Mouse (Mus musculus) hindbrain, embryonic 11.5 days (tissue): ENCODE data around the gene Sec31a. TPM values are rescaled to one million over a fixed set of nuclear protein-coding genes. Genes with fewer than 3 reads are reported as not detected.

Experiments used
- ATAC-seq: fragments of 200-750 bp; cut with Nextera tagmentation; 2 replicates; pipeline ENCODE4 v1.8.0; 2017; ENCODE audit warnings: mild to moderate bottlenecking, moderate TSS enrichment, moderate library complexity; ENCODE audit not compliant: low FRiP score
- DNase-seq: peaks from one replicate; pipeline ENCODE4 v3.0.0-alpha.2; 2015; ENCODE audit warnings: low spot score
- H3K27ac ChIP-seq: fragments of 300-500 bp; sonication (generic); 2 replicates; pipeline ENCODE4 v1.5.1; 2014; ENCODE audit warnings: mild to moderate bottlenecking, low read depth, low read length
- H3K27me3 ChIP-seq: fragments of 300-500 bp; sonication (generic); 2 replicates; pipeline ENCODE4 v1.6.1; 2014; ENCODE audit warnings: mild to moderate bottlenecking, low read length, moderate library complexity, mixed read lengths; ENCODE audit not compliant: control insufficient read depth, insufficient read depth
- H3K36me3 ChIP-seq: fragments of 300-500 bp; sonication (generic); 2 replicates; pipeline ENCODE4 v1.6.1; 2014; ENCODE audit warnings: mild to moderate bottlenecking, low read length, moderate library complexity, mixed read lengths; ENCODE audit not compliant: control insufficient read depth, insufficient read depth
- H3K4me1 ChIP-seq: fragments of 300-500 bp; sonication (generic); replicated peaks from 2 replicates; pipeline ENCODE4 v1.6.1; 2014; ENCODE audit warnings: low read length, mixed read lengths; ENCODE audit not compliant: control insufficient read depth, insufficient read depth
- H3K4me2 ChIP-seq: fragments of 300-500 bp; sonication (generic); replicated peaks from 2 replicates; pipeline ENCODE4 v1.6.1; 2014; ENCODE audit warnings: mild to moderate bottlenecking, low read depth, low read length
- H3K4me3 ChIP-seq: fragments of 300-500 bp; sonication (generic); 2 replicates; pipeline ENCODE4 v1.5.1; 2014; ENCODE audit warnings: low read depth, low read length
- H3K9ac ChIP-seq: fragments of 300-500 bp; sonication (generic); 2 replicates; pipeline ENCODE4 v1.6.1; 2014; ENCODE audit warnings: low read depth, low read length
- H3K9me3 ChIP-seq: fragments of 300-500 bp; sonication (generic); 2 replicates; pipeline ENCODE4 v1.6.1; 2016; ENCODE audit warnings: low read length; ENCODE audit not compliant: control insufficient read depth
- WGBS: fragments of 180-500 bp; shearing (Covaris S2); extraction: QIAGEN DNeasy Blood & Tissue Kit; methylation state at CpG from one replicate; pipeline ENCODE4 v1.1.7; 2014; 5-methylcytosine and 5-hydroxymethylcytosine counted together
- polyA plus RNA-seq: library from polyadenylated mRNA; unstranded; fragments of >200 nt; fragmentation: Nextera tagmentation; extraction: Ambion mirVana; gene quantifications from 2 replicates; pipeline ENCODE4 v1.2.1, GENCODE M21; 2014

Sec31a gene
- polyA plus RNA-seq, 1 experiment from 2014 or later = 107 TPM

DNA sequence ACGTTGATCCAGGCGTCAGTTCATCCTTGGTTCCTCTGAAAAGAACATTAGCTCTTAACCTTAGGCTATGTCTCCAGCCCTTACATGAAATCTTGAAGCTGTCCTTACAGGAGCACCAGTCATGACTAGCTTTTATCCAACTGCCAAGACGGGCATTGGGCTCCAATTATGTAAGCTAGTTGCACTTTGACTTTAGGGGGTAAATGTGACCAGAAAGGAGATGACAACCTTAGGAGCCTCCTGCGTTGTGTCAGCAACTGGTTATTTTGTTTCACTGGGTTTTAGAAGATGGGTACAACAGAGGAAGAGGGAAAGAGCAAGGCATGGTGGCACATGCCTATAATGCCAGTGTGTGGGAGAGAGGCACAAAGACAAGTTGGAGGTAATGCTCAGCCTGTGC lies 2.8 kb upstream of the Sec31a start:
- Histone ChIP-seq H3K4me1 (peaks cover 6% of the 10 kb centered on the region; the same call in 1 of the 2 replicates), H3K36me3 (peaks cover 5% of the 10 kb centered on the region; the same call in 1 of the 2 replicates), H3K4me2 (no peak overlapping the region), H3K9me3 (no peaks in the 10 kb centered on the region), H3K4me3 (no peak overlapping the region), H3K27me3 (no peaks in the 10 kb centered on the region), H3K9ac (no peak overlapping the region), H3K27ac (no peak overlapping the region)
- no peak for ATAC-seq
- DNase-seq = no peak
- 76% methylated on average over 4 of the region's 4 CpGs for WGBS

DNA sequence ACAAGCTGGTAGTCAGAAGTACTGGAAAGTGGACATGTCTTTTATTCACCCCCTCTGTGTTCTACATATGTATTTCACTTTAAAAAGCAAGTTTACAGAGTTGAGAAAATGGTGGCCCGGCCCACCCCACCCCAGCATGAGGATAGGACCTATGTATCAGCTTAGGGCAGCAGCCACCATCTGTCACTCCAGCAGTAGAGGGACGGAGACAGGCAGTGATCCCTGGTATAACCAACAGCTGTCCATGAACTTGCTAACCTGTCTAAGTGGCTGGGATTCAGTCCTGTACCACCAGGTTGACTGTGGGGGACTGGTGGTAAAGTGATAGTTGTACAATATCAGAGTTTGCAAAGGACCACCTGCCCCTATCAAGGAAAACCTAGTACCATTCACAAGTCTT lies 2.0 kb upstream of the Sec31a start:
- Histone ChIP-seq H3K36me3 (peaks cover 5% of the 10 kb centered on the region; the same call in 1 of the 2 replicates), H3K4me3 (no peak overlapping the region), H3K9me3 (no peaks in the 10 kb centered on the region), H3K27ac (no peak overlapping the region), H3K9ac (no peak overlapping the region), H3K27me3 (no peaks in the 10 kb centered on the region), H3K4me2 (no peak overlapping the region), H3K4me1 (peaks cover 3% of the 10 kb centered on the region; the same call in 1 of the 2 replicates)
- 91% methylated on average over 2 of the region's 2 CpGs for WGBS
- ATAC-seq (no peak), DNase-seq (no peak)

DNA sequence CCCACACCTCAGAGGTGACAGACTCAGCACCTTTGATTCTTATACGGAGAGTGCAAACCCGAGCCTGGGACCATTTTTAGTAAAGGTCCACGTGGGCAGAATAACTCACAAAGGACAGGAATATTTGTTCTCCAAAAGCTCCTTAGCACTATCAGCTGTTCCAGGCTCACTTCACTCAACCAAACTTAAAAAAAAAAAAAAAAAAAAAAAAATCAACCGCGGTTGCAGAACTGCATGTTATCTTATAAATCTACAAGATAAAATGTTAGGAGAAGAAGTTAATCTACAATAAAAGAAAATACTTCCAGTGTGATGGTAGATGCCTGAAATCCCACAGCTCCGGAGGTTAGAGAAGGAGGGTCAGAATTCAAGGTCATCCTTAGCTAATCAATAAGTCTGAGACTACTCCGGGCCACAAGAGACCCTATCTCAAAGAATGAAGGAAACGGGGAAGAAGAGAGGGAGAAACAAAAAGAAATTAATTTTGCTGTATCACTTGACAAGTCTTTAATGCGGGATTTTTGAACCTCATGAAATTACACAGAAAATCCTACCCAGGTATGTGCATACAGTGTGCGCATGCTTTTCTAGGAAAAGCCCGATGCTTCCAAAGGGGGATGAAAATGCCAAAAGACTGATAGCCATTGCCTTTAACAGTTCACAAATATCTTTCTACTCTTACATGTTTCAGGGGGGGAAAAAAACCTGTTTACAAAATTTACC lies 1.4 kb downstream of the Sec31a start:
- no peak for ATAC-seq
- H3K27me3 ChIP-seq = no peaks in the 10 kb centered on the region
- H3K9me3 ChIP-seq = no peaks in the 10 kb centered on the region
- peak overlapping the region; percentile 21 for H3K4me2 ChIP-seq
- WGBS = 75% methylated on average over 11 of the region's 11 CpGs
- no peak for DNase-seq
- H3K4me1 ChIP-seq = peaks cover 2% of the 10 kb centered on the region; the same call in 1 of the 2 replicates
- H3K9ac ChIP-seq = no peak overlapping the region
- no peaks in the 10 kb centered on the region for H3K36me3 ChIP-seq
- no peak overlapping the region for H3K27ac ChIP-seq
- H3K4me3 ChIP-seq = peak overlapping the region; percentile 91

DNA sequence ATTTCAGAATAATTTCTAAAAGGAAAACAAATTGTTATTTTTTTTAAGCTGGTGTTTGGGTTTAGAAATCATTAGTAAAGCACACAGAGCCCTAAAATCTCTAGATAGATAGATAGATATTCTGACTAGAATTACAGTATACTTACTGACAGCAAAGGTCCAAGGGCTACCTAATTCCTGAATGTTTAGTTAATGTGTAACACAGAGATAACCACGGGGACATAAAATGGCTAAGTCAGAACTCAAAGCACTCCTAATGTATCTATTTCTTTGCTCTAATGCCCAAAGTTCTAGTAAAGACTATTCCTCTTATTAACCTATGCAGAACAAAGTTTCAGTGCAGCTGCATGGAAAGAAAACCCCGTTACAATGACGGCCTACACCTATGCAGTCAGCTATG lies 3.1 kb downstream of the Sec31a start:
- Histone ChIP-seq H3K4me2 (no peak overlapping the region), H3K27ac (no peak overlapping the region), H3K9me3 (no peaks in the 10 kb centered on the region), H3K27me3 (no peaks in the 10 kb centered on the region), H3K36me3 (no peaks in the 10 kb centered on the region), H3K9ac (no peak overlapping the region), H3K4me3 (no peak overlapping the region), H3K4me1 (peaks cover 2% of the 10 kb centered on the region; the same call in 1 of the 2 replicates)
- 88% methylated on average over 3 of the region's 3 CpGs for WGBS
- ATAC-seq (no peak), DNase-seq (no peak)

DNA sequence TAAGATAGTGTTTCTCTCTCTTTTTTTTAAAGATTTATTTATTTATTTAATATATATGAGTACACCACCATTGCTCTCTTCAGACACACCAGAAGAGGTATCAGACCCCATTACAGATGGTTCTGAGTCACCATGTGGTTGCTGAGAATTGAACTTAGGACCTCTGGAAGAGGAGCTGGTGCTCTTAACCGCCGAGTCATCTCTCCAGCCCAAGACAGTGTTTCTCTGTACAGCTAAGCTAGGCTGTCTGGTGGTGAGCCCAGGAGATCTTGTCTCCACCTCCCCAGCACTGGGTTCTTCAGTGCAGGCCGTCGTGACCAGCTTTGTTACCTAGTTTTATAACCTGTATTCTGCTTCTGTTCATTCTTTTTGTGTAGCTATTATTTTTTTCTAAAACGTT lies 5.8 kb downstream of the Sec31a start:
- DNase-seq = no peak
- no peak for ATAC-seq
- H3K4me1 ChIP-seq = no peaks in the 10 kb centered on the region
- 90% methylated on average over 5 of the region's 5 CpGs for WGBS
- H3K9ac ChIP-seq = no peak overlapping the region
- no peaks in the 10 kb centered on the region for H3K36me3 ChIP-seq
- no peak overlapping the region for H3K27ac ChIP-seq
- no peaks in the 10 kb centered on the region for H3K27me3 ChIP-seq
- H3K9me3 ChIP-seq = no peaks in the 10 kb centered on the region
- H3K4me3 ChIP-seq = no peak overlapping the region
- no peak overlapping the region for H3K4me2 ChIP-seq

DNA sequence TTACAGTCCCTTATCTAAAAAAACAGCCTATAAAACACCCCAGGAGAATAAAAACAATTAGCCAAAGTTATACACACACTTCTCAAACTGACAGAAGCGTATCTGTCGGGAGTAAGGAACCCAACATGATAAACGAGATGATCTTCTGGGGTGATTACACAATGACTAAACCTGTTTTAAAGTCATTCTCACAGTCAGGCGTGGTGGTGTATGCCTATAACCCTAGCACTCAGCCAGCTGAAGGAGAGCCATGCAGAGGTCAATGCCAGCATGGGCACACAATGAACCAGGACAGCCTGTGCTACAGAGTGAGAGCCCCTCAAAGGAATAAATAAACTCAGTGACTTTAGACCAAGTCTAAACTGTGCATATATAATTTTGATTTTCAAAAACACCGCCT lies 7.5 kb downstream of the Sec31a start:
- H3K27me3 ChIP-seq = no peaks in the 10 kb centered on the region
- no peaks in the 10 kb centered on the region for H3K4me1 ChIP-seq
- WGBS = 85% methylated on average over 5 of the region's 5 CpGs
- H3K36me3 ChIP-seq = 0 out of 2 replicates have a peak, but pooled peaks cover 2% of the 10 kb centered on the region
- no peak overlapping the region for H3K4me2 ChIP-seq
- no peak overlapping the region for H3K27ac ChIP-seq
- DNase-seq (no peak), ATAC-seq (no peak)
- no peaks in the 10 kb centered on the region for H3K9me3 ChIP-seq
- H3K4me3 ChIP-seq = no peak overlapping the region
- no peak overlapping the region for H3K9ac ChIP-seq

DNA sequence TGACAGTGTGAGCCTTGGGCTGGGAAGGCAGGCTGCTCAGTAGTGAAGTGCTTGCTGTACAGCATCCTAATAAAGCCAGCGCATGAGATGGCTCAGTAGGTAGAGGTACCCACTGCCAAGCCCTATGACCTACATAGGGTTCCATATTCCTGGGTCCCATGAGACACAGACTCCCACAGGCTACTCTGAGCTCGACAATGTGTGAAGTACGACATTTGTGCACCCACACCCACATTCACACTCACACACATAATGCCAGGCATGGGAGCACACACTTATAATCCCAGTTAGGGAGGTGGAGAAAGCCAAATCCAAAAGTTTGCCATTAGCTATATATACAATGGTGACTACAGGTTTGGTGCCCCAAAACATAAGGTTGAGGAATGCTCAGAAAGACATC lies 19.3 kb downstream of the Sec31a start:
- no peaks in the 10 kb centered on the region for H3K27me3 ChIP-seq
- no peak overlapping the region for H3K4me3 ChIP-seq
- 97% methylated on average over 3 of the region's 3 CpGs for WGBS
- H3K9ac ChIP-seq = no peak overlapping the region
- no peak overlapping the region for H3K4me2 ChIP-seq
- no peak overlapping the region for H3K27ac ChIP-seq
- no peaks in the 10 kb centered on the region for H3K9me3 ChIP-seq
- no peaks in the 10 kb centered on the region for H3K4me1 ChIP-seq
- ATAC-seq (no peak), DNase-seq (no peak)
- H3K36me3 ChIP-seq = peaks cover 9% of the 10 kb centered on the region; the same call in 1 of the 2 replicates

DNA sequence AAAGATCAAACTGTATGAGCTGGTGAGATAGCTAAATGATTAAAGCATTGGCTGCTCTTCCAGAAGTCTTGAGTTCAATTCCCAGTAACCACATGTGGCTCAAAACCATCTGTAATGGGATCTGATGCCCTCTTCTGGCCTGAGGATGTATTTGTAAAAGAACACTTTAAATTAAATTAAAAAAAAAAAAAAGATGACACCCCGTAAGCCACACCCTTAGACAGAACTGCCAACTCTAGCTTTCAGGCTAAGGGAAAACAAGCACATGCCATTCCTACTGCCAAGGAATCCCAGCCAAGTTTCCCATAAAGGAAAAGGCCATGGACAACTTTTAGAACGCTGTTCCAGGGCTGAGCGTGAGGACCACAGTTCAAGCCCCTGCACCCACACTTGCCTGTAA lies 22.4 kb downstream of the Sec31a start:
- DNase-seq (no peak), ATAC-seq (no peak)
- H3K9me3 ChIP-seq = no peaks in the 10 kb centered on the region
- no peaks in the 10 kb centered on the region for H3K27me3 ChIP-seq
- H3K4me3 ChIP-seq = no peak overlapping the region
- H3K36me3 ChIP-seq = peaks cover 9% of the 10 kb centered on the region; the same call in 1 of the 2 replicates
- H3K27ac ChIP-seq = no peak overlapping the region
- no peak overlapping the region for H3K9ac ChIP-seq
- H3K4me1 ChIP-seq = no peaks in the 10 kb centered on the region
- 94% methylated on average over 3 of the region's 3 CpGs for WGBS
- no peak overlapping the region for H3K4me2 ChIP-seq

DNA sequence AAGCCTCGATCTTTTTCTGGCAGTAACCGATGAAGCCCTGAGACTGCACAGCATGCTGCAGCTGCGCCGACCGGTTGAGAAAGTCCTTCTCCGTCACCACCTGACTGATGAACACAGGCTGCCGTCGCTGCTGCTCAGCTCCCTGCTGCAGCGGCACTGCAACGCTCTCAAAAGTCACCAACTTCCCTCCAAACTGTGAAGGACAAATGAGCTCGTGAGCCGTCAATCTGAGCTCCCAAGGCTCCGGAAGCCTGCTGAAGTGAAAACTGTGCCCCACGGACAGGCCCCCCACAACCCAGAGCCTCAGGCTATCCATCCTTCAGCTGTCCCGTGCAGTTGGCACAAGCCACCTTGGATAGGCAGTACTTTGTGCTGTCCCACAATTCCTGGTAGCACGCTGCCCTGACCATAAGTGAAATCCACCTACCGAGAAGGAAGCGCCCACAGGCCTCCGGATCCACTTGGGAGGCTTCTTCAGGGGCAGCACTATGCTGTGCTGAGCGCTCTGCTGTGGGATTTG lies 23.5 kb downstream of the Sec31a start:
- DNase-seq (no peak), ATAC-seq (no peak)
- 93% methylated on average over 20 of the region's 20 CpGs for WGBS
- H3K27me3 ChIP-seq = no peaks in the 10 kb centered on the region
- H3K27ac ChIP-seq = no peak overlapping the region
- H3K9me3 ChIP-seq = no peaks in the 10 kb centered on the region
- H3K36me3 ChIP-seq = peaks cover 9% of the 10 kb centered on the region; the same call in 1 of the 2 replicates
- H3K9ac ChIP-seq = no peak overlapping the region
- H3K4me2 ChIP-seq = no peak overlapping the region
- H3K4me1 ChIP-seq = no peaks in the 10 kb centered on the region
- no peak overlapping the region for H3K4me3 ChIP-seq
